Mouse (Mus musculus): ENCODE data around the gene Wnt11. TPM values are rescaled to one million over a fixed set of nuclear protein-coding genes. Genes with fewer than 3 reads are reported as not detected.

Wnt11 gene
- polyA plus RNA-seq, 1 experiment from 2014 or later = 2.0 TPM

GRCm38 (mm10) chr7:98803181-98803580, 31.7 kb upstream of the Wnt11 start:
- 78% methylated on average over 9 of the region's 9 CpGs for WGBS
- Histone ChIP-seq H3K36me3 (replicated peaks) (no peaks in the 10 kb centered on the region), H3K4me3 (no peak overlapping the region), H3K4me1 (peaks cover 43% of the 10 kb centered on the region), H3K27me3 (replicated peaks; ENCODE audit: low read depth, poor library complexity, severe bottlenecking) (no peaks in the 10 kb centered on the region; the same call in 1 of the 2 replicates), H3K9me3 (no peaks in the 10 kb centered on the region), H3K27ac (replicated peaks) (no peak overlapping the region)
- no peak for DNase-seq (ENCODE audit: low spot score)

GRCm38 (mm10) chr7:98804841-98805772, 29.8 kb upstream of the Wnt11 start:
- no peaks in the 10 kb centered on the region for H3K9me3 ChIP-seq
- H3K27ac ChIP-seq (replicated peaks) = no peak overlapping the region
- H3K36me3 ChIP-seq (replicated peaks) = no peaks in the 10 kb centered on the region
- WGBS = 78% methylated on average over 12 of the region's 12 CpGs
- H3K4me3 ChIP-seq = no peak overlapping the region
- no peak for DNase-seq (ENCODE audit: low spot score)
- H3K4me1 ChIP-seq = peaks cover 28% of the 10 kb centered on the region
- H3K27me3 ChIP-seq (replicated peaks; ENCODE audit: low read depth, poor library complexity, severe bottlenecking) = no peaks in the 10 kb centered on the region; the same call in 1 of the 2 replicates

GRCm38 (mm10) chr7:98806961-98807360, 28.0 kb upstream of the Wnt11 start:
- WGBS = 82% methylated on average over 3 of the region's 3 CpGs
- Histone ChIP-seq H3K27ac (replicated peaks) (no peak overlapping the region), H3K4me1 (peaks cover 22% of the 10 kb centered on the region), H3K36me3 (replicated peaks) (no peaks in the 10 kb centered on the region), H3K4me3 (no peak overlapping the region), H3K9me3 (no peaks in the 10 kb centered on the region), H3K27me3 (replicated peaks; ENCODE audit: low read depth, poor library complexity, severe bottlenecking) (peaks cover 5% of the 10 kb centered on the region; the same call in 1 of the 2 replicates)
- no peak for DNase-seq (ENCODE audit: low spot score)

GRCm38 (mm10) chr7:98809372-98809771, 25.5 kb upstream of the Wnt11 start:
- Histone ChIP-seq H3K9me3 (no peaks in the 10 kb centered on the region), H3K27ac (replicated peaks) (no peak overlapping the region), H3K36me3 (replicated peaks) (no peaks in the 10 kb centered on the region), H3K27me3 (replicated peaks; ENCODE audit: low read depth, poor library complexity, severe bottlenecking) (peaks cover 16% of the 10 kb centered on the region), H3K4me1 (peaks cover 31% of the 10 kb centered on the region), H3K4me3 (no peak overlapping the region)
- DNase-seq (ENCODE audit: low spot score) = no peak
- 89% methylated on average over 6 of the region's 6 CpGs for WGBS

- Histone ChIP-seq H3K36me3 (replicated peaks) (no peaks in the 10 kb centered on the region), H3K4me3 (no peak overlapping the region), H3K4me1 (peaks cover 26% of the 10 kb centered on the region), H3K27ac (replicated peaks) (no peak overlapping the region), H3K9me3 (no peaks in the 10 kb centered on the region), H3K27me3 (replicated peaks; ENCODE audit: low read depth, poor library complexity, severe bottlenecking) (peaks cover 16% of the 10 kb centered on the region)
- DNase-seq (ENCODE audit: low spot score) = no peak
- WGBS = 93% methylated on average over 2 of the region's 2 CpGs
Observed at GRCm38 (mm10) chr7:98810619-98811018, 24.3 kb upstream of the Wnt11 start.

- peaks cover 48% of the 10 kb centered on the region for H3K27me3 ChIP-seq (replicated peaks; ENCODE audit: low read depth, poor library complexity, severe bottlenecking)
- no peaks in the 10 kb centered on the region for H3K9me3 ChIP-seq
- peaks cover 49% of the 10 kb centered on the region for H3K4me1 ChIP-seq
- no peak overlapping the region for H3K27ac ChIP-seq (replicated peaks)
- DNase-seq (ENCODE audit: low spot score) = no peak
- WGBS = 92% methylated on average over 1 of the region's 1 CpGs
- H3K4me3 ChIP-seq = no peak overlapping the region
- H3K36me3 ChIP-seq (replicated peaks) = no peaks in the 10 kb centered on the region
Observed at GRCm38 (mm10) chr7:98820501-98820900, 14.4 kb upstream of the Wnt11 start.

- Histone ChIP-seq H3K9me3 (no peaks in the 10 kb centered on the region), H3K36me3 (replicated peaks) (no peaks in the 10 kb centered on the region), H3K27ac (replicated peaks) (no peak overlapping the region), H3K27me3 (replicated peaks; ENCODE audit: low read depth, poor library complexity, severe bottlenecking) (peaks cover 51% of the 10 kb centered on the region), H3K4me1 (peaks cover 42% of the 10 kb centered on the region), H3K4me3 (no peak overlapping the region)
- 83% methylated on average over 6 of the region's 6 CpGs for WGBS
- no peak for DNase-seq (ENCODE audit: low spot score)
Observed at GRCm38 (mm10) chr7:98822881-98823280, 12.0 kb upstream of the Wnt11 start.

GRCm38 (mm10) chr7:98823896-98824822, 10.8 kb upstream of the Wnt11 start:
- 64% methylated on average over 15 of the region's 15 CpGs for WGBS
- Histone ChIP-seq H3K27me3 (replicated peaks; ENCODE audit: low read depth, poor library complexity, severe bottlenecking) (peaks cover 54% of the 10 kb centered on the region), H3K27ac (replicated peaks) (no peak overlapping the region)

GRCm38 (mm10) chr7:98828052-98828451, 6.9 kb upstream of the Wnt11 start:
- Histone ChIP-seq H3K4me1 (peaks cover 42% of the 10 kb centered on the region), H3K36me3 (replicated peaks) (no peaks in the 10 kb centered on the region), H3K9me3 (no peaks in the 10 kb centered on the region), H3K27me3 (replicated peaks; ENCODE audit: low read depth, poor library complexity, severe bottlenecking) (peaks cover 69% of the 10 kb centered on the region), H3K4me3 (no peak overlapping the region), H3K27ac (replicated peaks) (no peak overlapping the region)
- 53% methylated on average over 3 of the region's 3 CpGs for WGBS
- DNase-seq (ENCODE audit: low spot score) = no peak

More at GRCm38 (mm10) chr7:98823896-98824822, 10.8 kb upstream of the Wnt11 start:
- Histone ChIP-seq H3K4me3 (no peak overlapping the region), H3K36me3 (replicated peaks) (no peaks in the 10 kb centered on the region), H3K9me3 (no peaks in the 10 kb centered on the region), H3K4me1 (peaks cover 42% of the 10 kb centered on the region)
- no peak for DNase-seq (ENCODE audit: low spot score)

- Histone ChIP-seq H3K27ac (replicated peaks) (no peak overlapping the region), H3K9me3 (no peaks in the 10 kb centered on the region), H3K4me3 (no peak overlapping the region), H3K36me3 (replicated peaks) (no peaks in the 10 kb centered on the region), H3K4me1 (peaks cover 40% of the 10 kb centered on the region), H3K27me3 (replicated peaks; ENCODE audit: low read depth, poor library complexity, severe bottlenecking) (peaks cover 77% of the 10 kb centered on the region)
- peak; percentile 56 for DNase-seq (ENCODE audit: low spot score)
- whole genome bisulfite sequencing = 27% methylated on average over 7 of the region's 7 CpGs
Observed at GRCm38 (mm10) chr7:98828876-98829275, 6.0 kb upstream of the Wnt11 start.

GRCm38 (mm10) chr7:98831290-98831689, 3.6 kb upstream of the Wnt11 start:
- Histone ChIP-seq H3K9me3 (no peaks in the 10 kb centered on the region), H3K4me3 (no peak overlapping the region), H3K27ac (replicated peaks) (no peak overlapping the region), H3K36me3 (replicated peaks) (no peaks in the 10 kb centered on the region), H3K4me1 (peaks cover 54% of the 10 kb centered on the region), H3K27me3 (replicated peaks; ENCODE audit: low read depth, poor library complexity, severe bottlenecking) (peaks cover 95% of the 10 kb centered on the region)
- no peak for DNase-seq (ENCODE audit: low spot score)
- 70% methylated on average over 6 of the region's 6 CpGs for WGBS
